24 mouse cellular contexts compared by ENCODE assay signal in genomic region chr16:92355982-92356381, GRCm38 (mm10). TPM values are rescaled to one million over a fixed set of nuclear protein-coding genes. Genes with fewer than 3 reads are reported as not detected.
"Had no signal": no experiment of that assay in that cellular context is flagged by ENCODE, and none has a peak within 500 bp of the region (broad histone marks: within the 10 kb centered on the region; RNA-seq: fewer than 3 reads in every experiment).

No protein-coding gene starts in this region.

- ATAC-seq: liver, embryonic 12.5 days; midbrain, embryonic 16.5 days had no signal

- DNase-seq: kidney, adult 9 months; kidney, postnatal 36 days; layer of hippocampus, adult 9-11 months; layer of hippocampus, postnatal 36 days; lung, postnatal 36 days; retina, postnatal 1 day; right cerebral cortex, postnatal 4 days; spleen, adult 18-20 months; thymus, adult 18-20 months; thymus, postnatal 25 days had no signal

- H3K27me3 ChIP-seq: lung, embryonic 15.5 days; neural tube, embryonic 13.5 days had no signal

- H3K27ac ChIP-seq: kidney, postnatal 0 days; liver, embryonic 12.5 days; lung, embryonic 15.5 days; neural tube, embryonic 13.5 days had no signal

- H3K4me2 ChIP-seq: liver, embryonic 12.5 days; lung, embryonic 15.5 days; midbrain, embryonic 11.5 days; neural tube, embryonic 13.5 days had no signal

- H3K9me3 ChIP-seq: liver, embryonic 12.5 days; lung, embryonic 15.5 days; neural tube, embryonic 13.5 days had no signal

- H3K36me3 ChIP-seq: liver, embryonic 12.5 days; lung, embryonic 15.5 days; neural tube, embryonic 13.5 days had no signal

- H3K4me3 ChIP-seq: liver, embryonic 12.5 days; lung, embryonic 15.5 days; neural tube, embryonic 13.5 days had no signal

- H3K9ac ChIP-seq: liver, embryonic 12.5 days; lung, embryonic 15.5 days; neural tube, embryonic 13.5 days had no signal

RNA-seq across cellular contexts. Expression of gene Kcne1, which starts 3.3 kb away (rescaled TPM):
- total RNA-seq: layer of hippocampus, adult 18-20 months; layer of hippocampus, postnatal 36 days; left cerebral cortex, postnatal 36 days; megakaryocyte progenitor cell, adult 5-6 weeks had no signal
- polyA plus RNA-seq: liver, embryonic 12.5 days; liver, embryonic 16.5 days; midbrain, embryonic 16.5 days; neural tube, embryonic 13.5 days had no signal

RNA-seq across cellular contexts. Expression of gene Fam243, which starts 34.7 kb away (rescaled TPM):
- total RNA-seq: layer of hippocampus, adult 18-20 months; layer of hippocampus, postnatal 36 days; left cerebral cortex, adult 8-10 months; left cerebral cortex, postnatal 36 days; megakaryocyte progenitor cell, adult 5-6 weeks had no signal
- polyA plus RNA-seq: limb, embryonic 14.5 days; liver, embryonic 12.5 days; liver, embryonic 16.5 days; lung, embryonic 15.5 days; midbrain, embryonic 11.5 days; midbrain, embryonic 16.5 days; neural tube, embryonic 13.5 days; stomach, embryonic 14.5 days; urinary bladder, adult 2 months had no signal
